Mouse (Mus musculus): ENCODE measurements around the gene Noct. TPM values are rescaled to one million over a fixed set of nuclear protein-coding genes. Genes with fewer than 3 reads are reported as not detected.

Gene Noct
- polyA plus RNA-seq, 1 experiment from 2014 or later: 7.4 TPM

GRCm38 (mm10) chr3:51288880-51289821 lies 64.9 kb downstream of the Noct start:
- H3K27me3 ChIP-seq (replicated peaks): no peaks in the 10 kb centered on the region
- 53% methylated on average over 11 of the region's 11 CpGs for WGBS
- H3K4me3 ChIP-seq (replicated peaks): no peak overlapping the region
- no peak overlapping the region for H3K27ac ChIP-seq
- peak; percentile 59 for ATAC-seq
- H3K36me3 ChIP-seq: no peaks in the 10 kb centered on the region
- H3K4me2 ChIP-seq (replicated peaks): no peak overlapping the region
- no peak overlapping the region for H3K9ac ChIP-seq
- H3K9me3 ChIP-seq: no peaks in the 10 kb centered on the region
- H3K4me1 ChIP-seq (replicated peaks): no peaks in the 10 kb centered on the region

GRCm38 (mm10) chr3:51294251-51294650 lies 70.0 kb downstream of the Noct start:
- H3K4me3 ChIP-seq (replicated peaks): no peak overlapping the region
- no peaks in the 10 kb centered on the region for H3K27me3 ChIP-seq (replicated peaks)
- no peak overlapping the region for H3K9ac ChIP-seq
- no peak for ATAC-seq
- H3K4me1 ChIP-seq (replicated peaks): no peaks in the 10 kb centered on the region
- no peak overlapping the region for H3K27ac ChIP-seq
- H3K9me3 ChIP-seq: no peaks in the 10 kb centered on the region
- WGBS: 62% methylated on average over 2 of the region's 2 CpGs
- H3K4me2 ChIP-seq (replicated peaks): no peak overlapping the region
- H3K36me3 ChIP-seq: no peaks in the 10 kb centered on the region

DNA sequence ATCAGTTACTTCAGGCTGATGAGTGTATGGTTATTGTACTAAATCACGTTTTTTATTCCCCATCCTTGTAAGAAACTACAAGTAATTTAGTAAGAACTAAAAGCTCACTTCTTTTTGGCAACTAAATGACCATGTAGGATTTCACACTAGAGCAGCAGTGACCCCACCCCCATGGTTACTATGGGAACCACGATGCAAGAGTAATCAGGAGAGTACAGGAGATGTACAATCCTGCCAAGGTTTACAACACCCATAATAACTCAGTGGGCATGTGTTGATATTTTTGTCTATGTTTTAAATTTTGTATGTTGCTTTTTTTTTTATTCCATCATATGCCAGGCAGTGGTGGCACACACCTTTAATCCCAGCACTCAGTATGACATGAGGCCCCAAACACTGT lies 71.0 kb downstream of the Noct start:
- no peaks in the 10 kb centered on the region for H3K4me1 ChIP-seq (replicated peaks)
- H3K9me3 ChIP-seq: no peaks in the 10 kb centered on the region
- no peak overlapping the region for H3K4me2 ChIP-seq (replicated peaks)
- no peaks in the 10 kb centered on the region for H3K36me3 ChIP-seq
- ATAC-seq: no peak
- H3K9ac ChIP-seq: no peak overlapping the region
- no peak overlapping the region for H3K4me3 ChIP-seq (replicated peaks)
- 68% methylated on average over 2 of the region's 2 CpGs for WGBS
- no peak overlapping the region for H3K27ac ChIP-seq
- H3K27me3 ChIP-seq (replicated peaks): no peaks in the 10 kb centered on the region

DNA sequence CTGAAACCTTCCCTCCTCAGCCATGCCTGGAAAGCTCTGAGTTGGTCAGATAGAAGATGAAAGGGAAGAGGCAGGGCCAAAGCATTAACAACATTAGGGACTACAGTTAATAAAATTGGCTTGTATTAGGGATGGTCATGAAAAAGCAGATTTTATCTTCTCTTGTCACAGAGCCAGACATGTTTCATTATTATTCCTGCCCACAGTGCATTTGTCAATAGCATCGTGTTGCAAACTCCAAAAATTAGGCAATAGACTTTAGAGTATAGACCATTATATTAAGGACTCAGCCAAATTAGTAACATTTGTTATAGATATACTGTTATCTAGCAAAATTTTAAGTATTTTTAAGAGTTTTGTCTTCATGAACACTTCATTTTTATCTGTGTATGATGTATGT lies 72.5 kb downstream of the Noct start:
- WGBS: 71% methylated on average over 1 of the region's 1 CpGs
- H3K27ac ChIP-seq: no peak overlapping the region
- no peak overlapping the region for H3K4me3 ChIP-seq (replicated peaks)
- no peak overlapping the region for H3K9ac ChIP-seq
- H3K4me2 ChIP-seq (replicated peaks): no peak overlapping the region
- no peaks in the 10 kb centered on the region for H3K36me3 ChIP-seq
- no peaks in the 10 kb centered on the region for H3K4me1 ChIP-seq (replicated peaks)
- no peaks in the 10 kb centered on the region for H3K9me3 ChIP-seq
- ATAC-seq: no peak
- H3K27me3 ChIP-seq (replicated peaks): no peaks in the 10 kb centered on the region

Other genes starting within 250 kb of the Noct start
- gene Elf2, start 116.2 kb downstream of the Noct start, polyA plus RNA-seq (2015; fragmentation: Nextera tagmentation; extraction: Ambion mirVana): 62.8 and 65.4 TPM in 2 replicates
- 4.0 and 7.5 TPM in 2 replicates for gene Mgarp, start 172.3 kb downstream of the Noct start, polyA plus RNA-seq (2015; fragmentation: Nextera tagmentation; extraction: Ambion mirVana)
- gene Ndufc1, start 184.5 kb downstream of the Noct start, polyA plus RNA-seq (2015; fragmentation: Nextera tagmentation; extraction: Ambion mirVana): 798 and 916 TPM in 2 replicates
- gene Naa15, start 190.7 kb downstream of the Noct start, polyA plus RNA-seq (2015; fragmentation: Nextera tagmentation; extraction: Ambion mirVana): 45.7 and 51.6 TPM in 2 replicates